Mouse (Mus musculus): Measurements from ENCODE around the gene Tgfbrap1.

DNA sequence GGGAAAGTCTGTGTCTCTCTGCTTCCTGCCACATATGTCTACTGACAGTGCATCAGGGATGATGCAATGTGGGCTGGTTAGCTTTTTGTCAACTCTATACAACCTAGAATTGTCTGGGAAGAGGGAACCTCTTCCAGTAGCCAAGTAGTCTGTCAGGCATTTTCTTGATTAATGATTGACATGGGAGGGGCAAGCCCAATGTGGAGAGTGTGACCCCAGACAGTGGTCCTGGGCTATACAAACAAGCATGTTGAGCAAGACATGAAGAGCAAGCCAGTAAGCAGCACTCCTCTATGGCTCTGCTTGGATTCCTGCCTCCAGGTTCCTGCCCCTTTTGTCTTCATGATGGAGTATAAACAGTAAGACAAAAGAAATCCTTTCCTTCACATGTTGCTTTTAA, 28.8 kb upstream of the Tgfbrap1 start:
- no peak for TF ChIP-seq CTCF (IDR thresholded peaks at IDR 0.05; ENCODE audit: low read depth)
- TF ChIP-seq EP300 (IDR thresholded peaks at IDR 0.05; ENCODE audit: low read depth) = no peak
